Mouse (Mus musculus): ENCODE measurements around the gene Wipi2.

Wipi2 gene

DNA sequence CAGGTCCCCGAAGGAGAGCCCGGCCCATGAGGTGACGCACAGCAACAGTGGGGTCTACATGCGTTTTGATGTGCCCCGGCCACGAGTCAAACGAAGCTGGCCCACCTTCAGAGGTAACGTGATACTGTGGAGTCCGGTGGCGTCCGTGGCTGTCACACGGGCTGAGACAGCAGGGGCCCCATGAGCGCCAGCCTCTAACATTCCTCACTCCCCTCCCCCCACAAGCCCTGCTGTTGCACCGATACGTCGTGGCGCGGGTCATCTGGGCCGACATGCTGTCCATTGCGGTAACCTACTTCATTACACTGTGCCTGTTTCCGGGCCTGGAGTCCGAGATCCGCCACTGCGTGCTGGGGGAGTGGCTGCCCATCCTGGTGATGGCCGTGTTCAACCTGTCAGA, 91.0 kb downstream of the Wipi2 start:
- DNase-seq (ENCODE audit: extremely low read depth, low read depth, low spot score), result no peak

DNA sequence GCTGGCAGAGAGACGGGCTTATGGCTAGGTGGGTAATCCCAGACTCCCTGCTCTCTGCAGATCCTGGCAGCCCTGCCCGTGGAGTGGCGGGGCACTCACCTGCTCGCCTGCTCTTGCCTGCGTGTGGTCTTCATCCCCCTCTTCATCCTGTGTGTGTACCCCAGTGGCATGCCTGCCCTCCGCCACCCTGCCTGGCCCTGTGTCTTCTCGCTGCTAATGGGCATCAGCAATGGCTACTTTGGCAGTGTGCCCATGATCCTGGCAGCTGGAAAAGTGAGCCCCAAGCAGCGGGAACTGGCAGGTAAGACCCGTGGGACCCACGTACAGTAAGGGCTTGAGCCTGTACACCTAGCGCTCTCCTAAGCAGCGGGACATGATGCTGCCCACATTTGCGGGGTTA, 92.4 kb downstream of the Wipi2 start:
- no peak for DNase-seq (ENCODE audit: extremely low read depth, low read depth, low spot score)

All from fat pad, adult 2 months (tissue).